Mouse (Mus musculus) lung, adult 2 months (tissue): ENCODE measurements around the gene Rbmx.

Source experiments
- CTCF ChIP-seq: fragments of 200-500 bp; IDR thresholded peaks from 2 replicates; pipeline ENCODE4 v1.5.1; 2011; ENCODE audit warnings: mild to moderate bottlenecking, low read length, control low read depth; ENCODE audit not compliant: insufficient read depth
- POLR2A ChIP-seq: fragments of 200-500 bp; IDR thresholded peaks from 2 replicates; pipeline ENCODE4 v1.6.1; 2011; ENCODE audit warnings: low read depth, mild to moderate bottlenecking, control low read depth, low read length, borderline replicate concordance; ENCODE audit errors: extremely low read depth

DNA sequence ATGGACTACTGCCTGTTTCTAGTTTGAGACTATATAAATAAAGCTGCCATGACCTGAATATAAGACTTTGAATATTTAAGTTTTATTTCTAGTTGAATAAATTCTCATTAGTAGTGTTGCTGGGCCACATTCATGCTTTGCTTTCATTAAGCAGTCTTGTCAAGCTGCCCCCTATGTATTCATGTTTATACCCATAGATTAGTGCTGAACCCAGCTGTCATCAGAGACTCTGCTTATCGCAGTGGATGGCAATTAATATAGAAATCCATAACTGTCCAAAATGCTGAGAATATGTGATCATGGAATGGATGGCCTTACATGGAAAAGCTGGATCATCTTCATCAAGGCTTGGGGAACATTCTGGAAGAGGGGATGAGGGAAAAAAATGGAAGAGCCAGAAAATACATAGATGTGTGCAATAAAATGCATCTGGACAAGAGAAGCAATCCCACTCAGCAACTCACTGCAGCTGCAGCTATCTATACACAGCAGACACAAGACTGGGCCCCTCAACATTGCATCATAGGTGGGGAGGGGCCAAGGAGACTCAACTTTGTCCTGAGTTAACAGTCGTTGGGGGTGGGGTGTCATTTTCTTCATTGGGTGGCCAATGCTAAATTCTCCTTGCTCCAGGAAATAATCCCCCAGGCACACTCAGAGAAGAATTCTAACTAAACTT lies 27.8 kb downstream of the Rbmx start:
- no peak for TF ChIP-seq CTCF
- no peak for TF ChIP-seq POLR2A
